ENCODE assay signal across 11 mouse cellular contexts in the genomic region with DNA sequence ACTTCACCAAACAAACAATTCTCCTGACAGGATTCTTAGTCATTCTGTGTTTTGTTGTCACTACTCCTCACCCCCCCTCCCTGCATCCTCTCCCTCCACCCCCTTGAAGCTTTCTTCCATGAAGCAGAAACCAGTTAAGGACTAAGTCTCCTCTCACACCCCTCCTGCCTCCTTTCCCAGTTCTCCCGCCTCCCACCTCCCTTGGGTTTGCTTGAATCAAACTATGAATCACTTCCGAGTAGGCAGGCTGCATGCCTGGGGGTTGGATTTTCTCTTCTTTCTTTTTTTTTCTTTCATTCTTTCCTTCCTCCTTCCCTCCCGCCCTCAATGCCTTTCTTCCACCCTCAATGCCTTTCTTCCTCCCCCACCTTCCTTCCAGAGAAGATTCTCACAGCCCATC.
A peak's percentile ranks its signal among the peaks of the same experiment; 100 is the strongest.
DNase-seq lines count a peak whose midpoint lies in the region; ATAC-seq and TF ChIP-seq lines count a peak whose summit lies in the region.
"Had no signal": no experiment of that assay in that cellular context is flagged by ENCODE, and none has a peak within 500 bp of the region (broad histone marks: within the 10 kb centered on the region; RNA-seq: fewer than 3 reads in every experiment).

No protein-coding gene starts in this region.

- WGBS in heart, embryonic 15.5 days, result 55% methylated on average over 3 of the region's 3 CpGs

- no peaks in the 10 kb centered on the region for H3K36me3 ChIP-seq in C2C12 (ENCODE audit: control insufficient read depth, insufficient read depth)
- no peaks in the 10 kb centered on the region for H3K36me3 ChIP-seq in heart, embryonic 15.5 days
- H3K36me3 ChIP-seq: neural tube, embryonic 13.5 days had no signal

- H3K4me2 ChIP-seq in heart, embryonic 15.5 days, result no peak overlapping the region
- H3K4me2 ChIP-seq: neural tube, embryonic 13.5 days had no signal

- TF ChIP-seq CTCF in C2C12 (IDR thresholded peaks at IDR 0.05; ENCODE audit: control insufficient read depth, insufficient read depth, insufficient read length), result no peak

- peak overlapping the region; percentile 51 for H3K27ac ChIP-seq in heart, embryonic 15.5 days
- H3K27ac ChIP-seq: neural tube, embryonic 13.5 days had no signal

- ATAC-seq in heart, embryonic 15.5 days (replicated peaks; ENCODE audit: insufficient number of reproducible peaks, insufficient read depth, low FRiP score, low read depth), result no peak

- H3ac ChIP-seq in C2C12 (ENCODE audit: control insufficient read depth, insufficient read length, low read depth), result peak overlapping the region; percentile 19

- peaks cover 35% of the 10 kb centered on the region for H3K79me2 ChIP-seq in C2C12 (ENCODE audit: control insufficient read depth, insufficient read depth)

- peaks cover 8% of the 10 kb centered on the region for H3K79me3 ChIP-seq in C2C12 (ENCODE audit: low read depth)

- peaks cover 45% of the 10 kb centered on the region for H3K4me1 ChIP-seq in heart, embryonic 15.5 days (replicated peaks)

- peak; percentile 43 for DNase-seq in adrenal gland, postnatal 14 days
- no peak for DNase-seq in adrenal gland, postnatal 4 days (ENCODE audit: low spot score in 2 of 2)
- peak; percentile 60 to 62 for DNase-seq in left cerebral cortex, adult 18-20 months (ENCODE audit: low spot score in 2 of 2)
- DNase-seq in left cerebral cortex, postnatal 10 days (ENCODE audit: extremely low spot score in 1 of 2, low spot score in 2 of 2), result no peak
- DNase-seq in layer of hippocampus, adult 9-10 months (ENCODE audit: low spot score), result no peak
- DNase-seq in gastrocnemius, adult 18-20 months (ENCODE audit: low spot score), result no peak
- DNase-seq: cerebellum, adult 2 months had no signal

- intact Hi-C loops in left cerebral cortex, postnatal 10 days (cut with DNase I), result no loop called here

- no peaks in the 10 kb centered on the region for H3K27me3 ChIP-seq in C2C12 (ENCODE audit: control insufficient read depth, insufficient read depth, insufficient read length)
- no peaks in the 10 kb centered on the region for H3K27me3 ChIP-seq in heart, embryonic 15.5 days
- H3K27me3 ChIP-seq: neural tube, embryonic 13.5 days had no signal

- H3K9me3 ChIP-seq in heart, embryonic 15.5 days (replicated peaks), result no peaks in the 10 kb centered on the region
- H3K9me3 ChIP-seq: neural tube, embryonic 13.5 days had no signal

- no peak overlapping the region for H3K4me3 ChIP-seq in C2C12 (ENCODE audit: insufficient read depth, poor library complexity, severe bottlenecking)
- no peak overlapping the region for H3K4me3 ChIP-seq in heart, embryonic 15.5 days
- H3K4me3 ChIP-seq: erythroblast, embryonic 14.5 days; neural tube, embryonic 13.5 days had no signal

- no peak overlapping the region for H3K9ac ChIP-seq in heart, embryonic 15.5 days
- H3K9ac ChIP-seq: neural tube, embryonic 13.5 days had no signal

TF ChIP-seq in C2C12, 6 proteins besides CTCF, POLR2A, EP300 and RAD21:
- TF ChIP-seq USF1 (IDR thresholded peaks at IDR 0.05; ENCODE audit: low read depth), result no peak
- TF ChIP-seq FOSL1 (IDR thresholded peaks at IDR 0.05; ENCODE audit: insufficient read depth, low read length, poor library complexity, severe bottlenecking), result peak; percentile 27
- TF ChIP-seq CEBPB (IDR thresholded peaks at IDR 0.05; ENCODE audit: low read depth), result no peak
- TF ChIP-seq MAX (IDR thresholded peaks at IDR 0.05), result no peak
TF ChIP-seq in C2C12: peak in this region for 1.

Comparison
In these comparisons a context has a peak if more than half of its experiments do, and no peak if none do; other contexts are left out.
1. DNase-seq: peak in adrenal gland, postnatal 14 days (single experiment) and left cerebral cortex, adult 18-20 months (2 of 2); none in adrenal gland, postnatal 4 days (0 of 2), left cerebral cortex, postnatal 10 days (0 of 2), layer of hippocampus, adult 9-10 months (single experiment) and gastrocnemius, adult 18-20 months (single experiment).